Comparison of ENCODE assay signal across 9 mouse cellular contexts in the genomic region with DNA sequence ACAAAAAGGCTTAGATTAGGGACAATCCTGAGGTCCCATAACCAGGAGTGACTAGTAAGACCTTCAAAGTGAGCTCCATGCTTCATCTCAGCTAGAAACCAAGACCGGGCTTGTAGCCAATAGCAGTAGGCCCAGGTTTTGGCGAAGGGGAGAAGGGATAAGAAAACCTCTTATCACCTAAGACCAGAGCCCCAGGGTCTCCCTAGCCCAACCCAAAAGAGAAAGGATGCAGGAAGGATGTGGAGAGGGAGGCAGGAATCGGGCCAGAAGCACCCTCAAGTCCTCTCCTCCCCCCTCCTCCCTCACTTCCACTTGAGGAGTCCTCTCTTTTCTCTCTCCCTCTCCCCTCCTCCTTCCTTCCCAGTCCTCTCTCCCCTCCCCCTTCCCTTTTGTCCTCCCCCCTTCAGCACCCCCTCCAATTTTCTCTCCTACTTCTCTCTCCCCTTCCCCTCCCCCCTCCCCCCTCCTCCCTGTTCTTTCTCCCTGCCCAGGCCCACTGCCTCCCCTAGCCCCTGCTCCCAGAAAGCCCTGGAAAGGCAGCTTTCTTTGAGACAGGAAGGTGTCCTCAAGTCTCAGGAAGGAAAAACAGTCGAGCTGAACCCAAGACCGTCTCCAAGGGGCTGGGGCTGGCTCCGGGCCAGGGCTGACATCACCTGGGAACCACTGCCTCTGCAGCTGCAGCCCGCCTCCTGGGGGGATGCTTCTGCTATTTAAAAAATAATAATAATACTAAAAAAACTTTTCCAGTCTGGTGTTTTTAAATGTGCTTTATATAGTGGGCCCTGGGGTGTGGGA. TPM values are rescaled to one million over a fixed set of nuclear protein-coding genes. Genes with fewer than 3 reads are reported as not detected.
DNase-seq lines count a peak whose midpoint lies in the region; ATAC-seq and TF ChIP-seq lines count a peak whose summit lies in the region.
"Had no signal": no experiment of that assay in that cellular context is flagged by ENCODE, and none has a peak within 500 bp of the region (broad histone marks: within the 10 kb centered on the region; RNA-seq: fewer than 3 reads in every experiment).

No protein-coding gene starts in this region.

- H3K27ac ChIP-seq in embryonic facial prominence, embryonic 10.5 days (replicated peaks): peak overlapping the region; percentile 67
- peak overlapping the region; percentile 74 for H3K27ac ChIP-seq in heart, embryonic 16.5 days (ENCODE audit: low read length)
- H3K27ac ChIP-seq in limb, embryonic 14.5 days (replicated peaks; ENCODE audit: low read depth, low read length): no peak overlapping the region

- H3K27me3 ChIP-seq in embryonic facial prominence, embryonic 10.5 days (replicated peaks; ENCODE audit: low read depth, poor library complexity, severe bottlenecking): no peaks in the 10 kb centered on the region
- no peaks in the 10 kb centered on the region for H3K27me3 ChIP-seq in heart, embryonic 16.5 days (ENCODE audit: control insufficient read depth, insufficient read depth, low read length)
- no peaks in the 10 kb centered on the region for H3K27me3 ChIP-seq in limb, embryonic 14.5 days (ENCODE audit: control insufficient read depth, insufficient read depth, low read length)

- peak; percentile 46 to 50 for DNase-seq in lung, postnatal 4 days
- DNase-seq in lung, adult 2 months: no peak
- DNase-seq in embryonic facial prominence, embryonic 10.5 days (ENCODE audit: low spot score): no peak
- peak; percentile 73 for DNase-seq in limb, embryonic 14.5 days (ENCODE audit: low spot score)
- no peak for DNase-seq in frontal cortex, postnatal 10 days (ENCODE audit: low spot score in 2 of 2)
- no peak for DNase-seq in layer of hippocampus, adult 8-10 months (ENCODE audit: low spot score in 2 of 2)

- TF ChIP-seq POLR2A in lung, adult 2 months (IDR thresholded peaks at IDR 0.05; ENCODE audit: borderline replicate concordance, extremely low read depth, low read depth, low read length): no peak
- no peak for TF ChIP-seq POLR2A in limb, embryonic 14.5 days (IDR thresholded peaks at IDR 0.05; ENCODE audit: borderline replicate concordance, extremely low read depth, insufficient read depth, insufficient read length)

- no peak overlapping the region for H3K9ac ChIP-seq in heart, embryonic 16.5 days (ENCODE audit: low read length)
- H3K9ac ChIP-seq in limb, embryonic 14.5 days (ENCODE audit: low read depth, low read length, severe bottlenecking): no peak overlapping the region

- TF ChIP-seq CTCF in lung, adult 2 months (IDR thresholded peaks at IDR 0.05; ENCODE audit: insufficient read depth, low read length): no peak

- H3K36me3 ChIP-seq in embryonic facial prominence, embryonic 10.5 days (replicated peaks): no peaks in the 10 kb centered on the region
- no peaks in the 10 kb centered on the region for H3K36me3 ChIP-seq in heart, embryonic 16.5 days (ENCODE audit: control insufficient read depth, insufficient read depth)
- H3K36me3 ChIP-seq in limb, embryonic 14.5 days (ENCODE audit: control insufficient read depth, insufficient read depth, low read length): no peaks in the 10 kb centered on the region

- H3K9me3 ChIP-seq in embryonic facial prominence, embryonic 10.5 days: 0 out of 2 replicates have a peak, but pooled peaks cover 7% of the 10 kb centered on the region
- H3K9me3 ChIP-seq in heart, embryonic 16.5 days (replicated peaks; ENCODE audit: control insufficient read depth, low read length): peaks cover 5% of the 10 kb centered on the region
- H3K9me3 ChIP-seq in limb, embryonic 14.5 days (ENCODE audit: control insufficient read depth, low read length): no peaks in the 10 kb centered on the region

- no peak overlapping the region for H3K4me2 ChIP-seq in heart, embryonic 16.5 days (ENCODE audit: low read depth, low read length)
- 0 out of 2 replicates have a peak overlapping the region, but pooled peaks have one; percentile 2 for H3K4me2 ChIP-seq in limb, embryonic 14.5 days (replicated peaks; ENCODE audit: low read depth, low read length, severe bottlenecking)

- no peaks in the 10 kb centered on the region for H3K4me1 ChIP-seq in lung, adult 2 months (ENCODE audit: control insufficient read depth, insufficient read depth, low read length)
- peaks cover 19% of the 10 kb centered on the region for H3K4me1 ChIP-seq in embryonic facial prominence, embryonic 10.5 days
- 0 out of 2 replicates have a peak, but pooled peaks cover 2% of the 10 kb centered on the region for H3K4me1 ChIP-seq in heart, embryonic 16.5 days (ENCODE audit: control insufficient read depth, insufficient read depth, low read length)
- peaks cover 9% of the 10 kb centered on the region for H3K4me1 ChIP-seq in limb, embryonic 14.5 days (ENCODE audit: control insufficient read depth, insufficient read depth, low read length)

- WGBS in lung, adult 2 months: 32% methylated on average over 7 of the region's 7 CpGs
- WGBS in embryonic facial prominence, embryonic 10.5 days: 48% methylated on average over 7 of the region's 7 CpGs
- WGBS in heart, embryonic 16.5 days: 32% methylated on average over 7 of the region's 7 CpGs
- 35% methylated on average over 7 of the region's 7 CpGs for WGBS in limb, embryonic 14.5 days

- no peak overlapping the region for H3K4me3 ChIP-seq in lung, adult 2 months (replicated peaks; ENCODE audit: extremely low read depth, low read depth, low read length)
- no peak overlapping the region for H3K4me3 ChIP-seq in embryonic facial prominence, embryonic 10.5 days
- H3K4me3 ChIP-seq in heart, embryonic 16.5 days (ENCODE audit: low read length): no peak overlapping the region
- H3K4me3 ChIP-seq in limb, embryonic 14.5 days (replicated peaks; ENCODE audit: low read length): no peak overlapping the region

- ATAC-seq in heart, embryonic 16.5 days (replicated peaks; ENCODE audit: extremely low read depth, insufficient read depth, low FRiP score): peak; percentile 75
- ATAC-seq in limb, embryonic 14.5 days (ENCODE audit: low FRiP score, low read depth): peak; percentile 76
- ATAC-seq in cerebellum, adult (ENCODE audit: insufficient number of reproducible peaks, low FRiP score, low TSS enrichment): no peak
- ATAC-seq: inflammation-experienced regulatory T-cells, adult 6 months had no signal

RNA-seq across cellular contexts. Expression of gene Tcf15, which starts 12.2 kb away (rescaled TPM):
- polyA plus RNA-seq in lung, adult 2 months (2012; rRNA removed): 2.4 and 5.5 TPM in 2 replicates
- 9.2 and 10.3 TPM in 2 replicates for polyA plus RNA-seq in embryonic facial prominence, embryonic 10.5 days (2016; fragmentation: Nextera tagmentation; extraction: Ambion mirVana)
- polyA plus RNA-seq in heart, embryonic 16.5 days (2015; fragmentation: Nextera tagmentation; extraction: Ambion mirVana): 13.4 and 14.0 TPM in 2 replicates
- polyA plus RNA-seq in limb, embryonic 14.5 days (2012; rRNA removed): 9.4 and 12.2 TPM in 2 replicates
- polyA plus RNA-seq in limb, embryonic 14.5 days (2014; fragmentation: Nextera tagmentation; extraction: Ambion mirVana): 11.0 and 11.8 TPM in 2 replicates
- total RNA-seq in layer of hippocampus, adult 8-10 months (2022): 1 to 10 TPM; 2.0 to 3.9 (median 2.7) TPM
- polyA plus RNA-seq: inflammation-experienced regulatory T-cells, adult 6 months had no signal

RNA-seq across cellular contexts. Expression of gene Srxn1, which starts 50.3 kb away (rescaled TPM):
- polyA plus RNA-seq in lung, adult 2 months (2012; rRNA removed): 47.3 and 54.8 TPM in 2 replicates
- polyA plus RNA-seq in embryonic facial prominence, embryonic 10.5 days (2016; fragmentation: Nextera tagmentation; extraction: Ambion mirVana): 10.7 and 12.4 TPM in 2 replicates
- 7.6 and 10.3 TPM in 2 replicates for polyA plus RNA-seq in heart, embryonic 16.5 days (2015; fragmentation: Nextera tagmentation; extraction: Ambion mirVana)
- polyA plus RNA-seq in limb, embryonic 14.5 days (2012; rRNA removed): 11.2 and 13.0 TPM in 2 replicates
- polyA plus RNA-seq in limb, embryonic 14.5 days (2014; fragmentation: Nextera tagmentation; extraction: Ambion mirVana): 9.1 and 9.5 TPM in 2 replicates
- 10 to 100 TPM; 65.7 to 77.7 (median 72.6) TPM for total RNA-seq in layer of hippocampus, adult 8-10 months (2022)

Comparison
In these comparisons a context has a peak if more than half of its experiments do, and no peak if none do; other contexts are left out.
1. DNase-seq: peak in lung, postnatal 4 days (2 of 2) and limb, embryonic 14.5 days (single experiment); none in lung, adult 2 months (single experiment), embryonic facial prominence, embryonic 10.5 days (single experiment), frontal cortex, postnatal 10 days (0 of 2) and layer of hippocampus, adult 8-10 months (0 of 2).